Mouse (Mus musculus) erythroblast, embryonic 14.5 days (primary cell): ENCODE data around the gene Tnfrsf17. TPM values are rescaled to one million over a fixed set of nuclear protein-coding genes. Genes with fewer than 3 reads are reported as not detected.

Experiments
- H3K27me3 ChIP-seq: 2 replicates; pipeline ENCODE4 v1.6.1; 2012; ENCODE audit warnings: inconsistent platforms; ENCODE audit not compliant: control insufficient read depth
- H3K36me3 ChIP-seq: 2 replicates; pipeline ENCODE4 v1.6.1; 2012; ENCODE audit warnings: mild to moderate bottlenecking, inconsistent platforms; ENCODE audit not compliant: control insufficient read depth
- H3K4me1 ChIP-seq: 2 replicates; pipeline ENCODE4 v1.6.1; 2012; ENCODE audit warnings: inconsistent platforms; ENCODE audit not compliant: control insufficient read depth
- H3K4me3 ChIP-seq: replicated peaks from 2 replicates; pipeline ENCODE3; 2012; ENCODE audit warnings: moderate library complexity, mild to moderate bottlenecking, inconsistent platforms
- H3K9me3 ChIP-seq: 2 replicates; pipeline ENCODE4 v1.6.1; 2012; ENCODE audit warnings: low read length, inconsistent platforms, mixed read lengths; ENCODE audit not compliant: control insufficient read depth
- GATA1 ChIP-seq: IDR thresholded peaks from 2 replicates; pipeline ENCODE4 v1.6.1; 2012; ENCODE audit warnings: low read length, inconsistent platforms, mixed read lengths
- TAL1 ChIP-seq: IDR thresholded peaks from 3 replicates; pipeline ENCODE4 v1.6.1; 2012; ENCODE audit warnings: low read length, inconsistent platforms, mixed read lengths
- polyA plus RNA-seq: library from polyadenylated mRNA; stranded (reverse); fragments of >175 nt; gene quantifications from 2 replicates; pipeline ENCODE4 v1.2.3, GENCODE M21; 2012

Gene Tnfrsf17
- polyA plus RNA-seq, 1 experiment: not detected

DNA sequence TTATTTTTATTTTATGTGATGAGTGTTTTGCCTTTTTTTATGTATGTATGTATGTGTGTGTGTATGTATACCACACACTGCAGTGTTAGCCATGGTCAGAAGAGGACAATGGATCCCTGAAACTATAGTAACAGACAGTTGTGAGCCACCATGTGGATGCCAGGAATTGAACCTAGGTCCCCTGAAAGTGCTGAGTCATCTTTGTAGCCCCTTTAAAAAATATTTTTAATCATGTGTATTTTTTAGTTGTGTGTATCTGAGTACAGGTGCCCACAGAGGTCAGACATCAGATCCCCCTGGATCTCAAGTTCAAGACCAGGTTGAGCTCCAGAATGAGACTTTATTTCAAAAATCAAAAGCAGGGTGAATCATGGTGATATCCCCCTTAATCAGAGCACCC lies 9.9 kb upstream of the Tnfrsf17 start:
- Histone ChIP-seq H3K4me3 (no peak overlapping the region), H3K4me1 (peaks cover 5% of the 10 kb centered on the region), H3K36me3 (no peaks in the 10 kb centered on the region), H3K27me3 (no peaks in the 10 kb centered on the region), H3K9me3 (no peaks in the 10 kb centered on the region)
- TF ChIP-seq GATA1: no peak
- TF ChIP-seq TAL1: no peak

DNA sequence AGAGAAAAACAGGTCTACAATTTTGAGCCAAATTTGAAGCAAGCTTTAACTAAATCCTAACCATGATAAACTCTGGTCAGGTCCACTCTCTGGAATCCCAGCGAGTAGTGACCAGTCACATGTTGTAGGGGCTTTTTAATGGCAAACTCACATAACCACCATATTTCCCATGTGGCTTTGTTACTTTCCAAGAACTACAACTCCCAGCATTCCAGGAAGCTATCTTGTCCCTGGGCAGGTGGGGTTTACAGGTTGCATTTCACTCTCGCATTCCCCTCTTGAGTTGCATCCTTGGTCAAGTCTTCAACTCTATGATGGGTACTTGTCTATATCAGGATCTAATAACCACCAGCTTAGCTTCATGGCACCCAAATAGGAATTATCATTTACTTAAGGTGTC lies 8.1 kb upstream of the Tnfrsf17 start:
- TF ChIP-seq GATA1: no peak
- no peak overlapping the region for H3K4me3 ChIP-seq
- H3K9me3 ChIP-seq: no peaks in the 10 kb centered on the region
- H3K27me3 ChIP-seq: no peaks in the 10 kb centered on the region
- H3K36me3 ChIP-seq: no peaks in the 10 kb centered on the region
- H3K4me1 ChIP-seq: peaks cover under 1% of the 10 kb centered on the region

DNA sequence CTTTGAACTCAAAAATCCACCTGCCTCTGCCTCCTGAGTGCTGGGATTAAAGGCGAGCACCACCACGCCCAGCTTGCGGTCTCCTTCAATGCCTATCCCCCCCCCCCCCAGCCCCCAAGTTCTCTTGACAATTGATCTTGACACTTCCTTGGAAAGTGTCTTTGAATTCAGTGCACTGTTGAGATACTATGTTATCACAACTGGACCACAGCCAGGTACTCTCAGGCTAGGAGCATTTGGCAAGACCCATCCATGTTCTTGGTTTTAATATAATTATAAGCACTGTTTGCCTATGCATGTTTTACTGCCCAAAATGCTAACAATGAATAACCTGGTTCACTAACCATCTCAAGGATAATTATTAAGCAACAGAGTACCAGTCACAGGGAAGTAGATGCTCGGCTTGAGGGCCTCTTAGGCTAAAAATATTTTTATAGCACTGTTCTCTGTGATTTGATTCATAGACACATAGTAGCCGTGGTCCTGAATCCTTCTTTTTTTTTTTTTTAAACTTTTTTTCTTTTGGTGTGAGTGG lies 2.2 kb downstream of the Tnfrsf17 start:
- Histone ChIP-seq H3K4me3 (no peak overlapping the region), H3K27me3 (no peaks in the 10 kb centered on the region), H3K36me3 (no peaks in the 10 kb centered on the region), H3K9me3 (no peaks in the 10 kb centered on the region), H3K4me1 (no peaks in the 10 kb centered on the region)
- TF ChIP-seq GATA1: no peak
- TF ChIP-seq TAL1: no peak

DNA sequence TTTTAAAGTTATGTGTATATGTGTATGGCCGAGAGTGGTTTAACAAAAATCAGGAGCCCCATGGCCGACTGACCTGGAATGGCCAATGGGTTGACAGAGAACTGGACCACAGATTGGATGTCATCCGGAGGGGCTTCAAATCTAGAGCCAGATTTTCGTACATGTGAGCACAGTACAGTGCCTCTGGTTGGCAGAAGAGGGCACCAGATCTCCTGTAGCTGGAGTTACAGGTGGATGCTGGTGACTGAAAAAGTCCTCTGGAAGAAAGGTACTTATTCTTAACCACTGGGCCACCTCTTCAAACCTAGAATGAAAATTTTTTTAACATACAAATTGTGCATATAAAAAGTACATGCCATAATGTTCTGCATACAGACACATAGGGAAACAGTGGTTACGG lies 3.1 kb downstream of the Tnfrsf17 start:
- no peaks in the 10 kb centered on the region for H3K9me3 ChIP-seq
- TF ChIP-seq TAL1: no peak
- TF ChIP-seq GATA1: no peak
- H3K36me3 ChIP-seq: no peaks in the 10 kb centered on the region
- H3K4me1 ChIP-seq: peaks cover under 1% of the 10 kb centered on the region
- no peak overlapping the region for H3K4me3 ChIP-seq
- H3K27me3 ChIP-seq: no peaks in the 10 kb centered on the region

DNA sequence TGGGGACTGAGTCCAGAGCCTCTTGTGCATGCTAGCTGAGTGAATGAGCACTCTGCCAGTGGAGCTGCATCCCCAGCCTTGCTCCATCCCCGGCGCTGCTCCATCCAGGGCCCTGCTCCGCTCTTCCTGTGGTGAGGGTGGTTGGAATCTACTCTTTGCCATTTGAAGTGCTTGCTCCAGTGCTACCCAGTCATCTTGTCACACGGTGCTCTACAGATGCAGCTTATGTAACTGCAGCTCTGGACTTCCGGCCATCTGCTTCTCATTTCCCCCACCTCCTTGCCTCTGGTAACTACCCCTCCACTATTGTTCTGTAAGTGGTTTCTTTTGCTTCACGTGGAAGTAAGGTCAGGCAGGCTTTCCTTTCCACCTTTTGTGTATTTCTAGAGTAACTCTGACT lies 3.7 kb downstream of the Tnfrsf17 start:
- no peaks in the 10 kb centered on the region for H3K36me3 ChIP-seq
- TF ChIP-seq TAL1: no peak
- TF ChIP-seq GATA1: no peak
- H3K27me3 ChIP-seq: no peaks in the 10 kb centered on the region

DNA sequence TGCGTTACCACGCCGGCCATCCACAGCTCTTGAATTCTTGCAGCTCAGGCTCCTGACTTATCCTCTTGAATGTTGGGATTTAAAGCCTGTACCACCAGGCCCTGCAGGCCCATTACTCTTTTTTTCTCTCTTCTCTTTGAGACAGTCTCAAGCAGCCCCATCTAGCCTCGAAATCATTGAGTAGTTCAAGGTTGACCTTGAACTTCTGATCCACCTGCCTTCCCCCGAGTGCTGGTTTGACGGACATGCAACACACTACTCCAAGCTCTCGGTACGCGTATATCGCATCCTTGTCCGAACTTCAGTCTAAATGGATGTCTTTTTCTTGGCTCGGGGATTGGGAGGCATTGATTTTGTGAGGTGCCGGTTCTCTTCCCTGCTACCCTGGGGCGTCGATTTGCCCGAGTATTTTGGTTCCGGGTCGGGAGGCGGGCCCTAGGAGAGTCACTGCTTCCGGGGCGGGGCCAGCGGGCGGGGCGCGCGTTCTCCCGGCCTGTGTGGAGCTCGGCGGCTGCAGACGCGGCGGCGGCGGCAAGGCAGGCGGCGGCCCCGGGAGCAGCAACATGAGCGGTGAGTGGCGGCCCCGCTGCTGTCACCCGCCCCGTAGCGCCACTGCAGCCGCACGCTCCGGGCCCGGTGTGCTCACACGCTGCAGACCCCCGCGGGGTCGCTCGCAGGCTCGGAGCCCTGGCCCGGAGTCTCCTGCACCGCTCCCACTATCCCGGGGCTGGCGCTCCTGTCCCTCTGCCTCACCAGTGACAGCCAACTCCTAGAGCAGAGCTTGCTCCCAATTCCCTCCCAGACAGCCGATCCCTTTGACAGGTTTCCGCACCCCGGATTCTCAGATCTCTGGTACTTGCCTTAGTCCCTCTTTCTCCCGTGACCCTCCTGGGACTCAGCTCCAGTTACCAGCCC lies 9.1 kb downstream of the Tnfrsf17 start, which contains the start of gene Snx29:
Gene Snx29, plus strand, starts transcription at position 500 of the 915 bp plus-strand sequence.
- TF ChIP-seq GATA1 (no peak), TAL1 (no peak)
- peak within 1 kb of the TSS; percentile 96 for H3K4me3 ChIP-seq
- no peaks in the 10 kb centered on the region for H3K9me3 ChIP-seq
- no peaks in the 10 kb centered on the region; the same call in 1 of the 2 replicates for H3K36me3 ChIP-seq
- H3K27me3 ChIP-seq: no peaks in the 10 kb centered on the region
- peaks cover 20% of the 10 kb centered on the region for H3K4me1 ChIP-seq

More for the DNA sequence above, 3.7 kb downstream of the Tnfrsf17 start:
- H3K9me3 ChIP-seq: no peaks in the 10 kb centered on the region
- peaks cover 6% of the 10 kb centered on the region for H3K4me1 ChIP-seq
- H3K4me3 ChIP-seq: no peak overlapping the region

DNA sequence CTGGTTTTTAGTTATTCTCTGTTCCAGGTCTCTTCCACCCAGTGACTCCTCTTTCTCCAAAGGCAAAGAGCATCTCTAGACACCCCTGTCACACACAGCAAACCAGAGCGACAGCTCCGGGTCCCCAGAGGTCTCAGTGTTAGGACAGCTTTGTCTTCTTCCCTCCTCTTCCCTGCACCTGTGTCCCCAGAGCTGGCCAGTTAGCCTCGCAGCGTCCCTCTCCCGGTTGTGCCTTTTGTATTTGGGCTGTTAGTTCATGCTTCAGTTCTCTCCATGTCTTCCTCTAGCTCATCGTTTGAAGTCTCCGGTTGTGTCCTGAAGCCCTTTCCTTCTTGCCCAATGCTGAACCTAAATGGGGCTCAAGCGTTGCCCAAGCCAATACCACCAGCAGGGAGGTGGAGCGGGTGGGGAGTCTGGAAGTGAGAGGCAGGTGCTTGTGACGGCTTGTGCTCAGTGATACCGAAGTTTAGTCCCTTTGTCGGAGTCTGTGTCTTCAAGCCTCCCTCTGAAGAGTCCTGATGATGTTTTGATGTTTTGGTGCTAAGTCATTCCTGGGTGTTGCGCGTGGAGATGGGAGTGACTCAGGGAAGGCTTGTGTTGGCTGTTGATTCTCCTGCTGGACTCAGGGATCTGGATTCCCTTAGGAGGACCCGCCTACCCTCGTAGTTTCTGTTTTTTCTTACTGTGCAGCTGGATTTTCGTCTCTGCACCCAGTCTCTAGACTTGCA lies 9.9 kb downstream of the Tnfrsf17 start:
- no peaks in the 10 kb centered on the region; the same call in 1 of the 2 replicates for H3K36me3 ChIP-seq
- TF ChIP-seq TAL1 (no peak), GATA1 (no peak)
- peaks cover 20% of the 10 kb centered on the region for H3K4me1 ChIP-seq
- H3K27me3 ChIP-seq: no peaks in the 10 kb centered on the region
- H3K9me3 ChIP-seq: no peaks in the 10 kb centered on the region
- H3K4me3 ChIP-seq: peak overlapping the region; percentile 96

DNA sequence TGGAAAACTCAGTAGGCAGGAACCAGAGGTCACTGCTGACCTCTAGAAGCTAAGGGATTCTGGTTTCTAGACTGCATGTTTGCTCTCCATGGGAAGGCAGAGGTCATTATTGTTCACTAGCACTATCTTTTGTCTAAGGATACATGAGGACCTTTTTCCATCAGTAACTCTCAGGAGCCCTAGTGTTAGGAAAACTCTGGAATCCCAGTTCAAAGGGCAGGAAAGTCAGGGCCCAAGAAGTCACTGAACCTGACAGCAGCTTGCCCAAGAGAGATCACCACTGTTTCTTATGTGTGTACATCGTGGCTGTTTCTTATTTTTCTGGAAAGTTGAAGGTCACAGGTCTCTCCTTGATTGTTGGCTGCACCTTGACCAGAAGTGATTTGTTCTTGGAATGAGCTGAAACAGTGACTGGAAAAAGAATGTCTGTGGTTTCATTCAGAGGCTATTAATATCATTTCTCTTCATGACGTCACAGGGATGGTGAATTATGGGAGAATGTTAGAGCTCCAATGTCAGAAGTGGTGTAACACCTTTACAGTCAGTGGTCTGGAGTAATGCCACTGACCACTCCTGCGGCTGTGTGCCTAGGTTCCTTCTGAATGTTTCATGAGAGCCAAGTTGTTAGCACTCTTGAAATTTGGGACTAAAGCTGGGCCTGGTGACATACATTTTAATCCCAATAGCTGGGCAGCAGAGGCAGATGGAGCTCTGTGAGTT lies 16.6 kb downstream of the Tnfrsf17 start:
- no peaks in the 10 kb centered on the region for H3K4me1 ChIP-seq
- H3K27me3 ChIP-seq: no peaks in the 10 kb centered on the region
- H3K36me3 ChIP-seq: no peaks in the 10 kb centered on the region
- TF ChIP-seq GATA1 (no peak), TAL1 (no peak)
- no peak overlapping the region for H3K4me3 ChIP-seq
- H3K9me3 ChIP-seq: no peaks in the 10 kb centered on the region

DNA sequence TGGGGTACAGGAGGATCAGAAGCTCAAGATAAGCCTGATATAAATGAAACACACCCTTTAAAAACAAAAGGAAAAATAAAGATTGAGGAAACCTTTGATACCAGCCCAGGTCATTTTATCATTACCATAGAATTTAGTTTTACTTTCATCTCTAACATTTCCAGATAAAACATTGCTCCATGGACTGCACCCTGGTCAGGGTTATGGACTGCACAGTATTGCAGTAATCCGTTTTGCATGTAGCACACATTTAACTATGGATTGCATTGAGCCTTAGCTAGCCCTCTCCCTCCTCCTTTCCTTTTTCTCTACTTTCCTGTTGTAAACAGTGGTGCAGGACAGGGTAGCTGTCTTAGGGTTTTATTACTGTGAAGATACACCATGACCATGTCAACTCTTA lies 17.4 kb downstream of the Tnfrsf17 start:
- Histone ChIP-seq H3K27me3 (no peaks in the 10 kb centered on the region), H3K9me3 (no peaks in the 10 kb centered on the region), H3K4me3 (no peak overlapping the region), H3K4me1 (no peaks in the 10 kb centered on the region), H3K36me3 (no peaks in the 10 kb centered on the region)
- TF ChIP-seq TAL1 (no peak), GATA1 (no peak)
